Comparison of ENCODE assay signal across 12 mouse cellular contexts in genomic region chr12:85181475-85182344, GRCm38 (mm10). TPM values are rescaled to one million over a fixed set of nuclear protein-coding genes. Genes with fewer than 3 reads are reported as not detected.
DNase-seq lines count a peak whose midpoint lies in the region; ATAC-seq and TF ChIP-seq lines count a peak whose summit lies in the region.
"Had no signal": no experiment of that assay in that cellular context is flagged by ENCODE, and none has a peak within 500 bp of the region (broad histone marks: within the 10 kb centered on the region; RNA-seq: fewer than 3 reads in every experiment).

No protein-coding gene starts in this region.

- no peak overlapping the region for H3K4me3 ChIP-seq in kidney, embryonic 16.5 days (ENCODE audit: low read length)
- no peak overlapping the region for H3K4me3 ChIP-seq in embryonic facial prominence, embryonic 13.5 days
- H3K4me3 ChIP-seq in forebrain, postnatal 0 days (ENCODE audit: low read depth, low read length): no peak overlapping the region
- no peak overlapping the region for H3K4me3 ChIP-seq in midbrain, embryonic 14.5 days (replicated peaks; ENCODE audit: low read depth, low read length)

- no peak for ATAC-seq in kidney, embryonic 16.5 days (ENCODE audit: low FRiP score, low TSS enrichment)
- ATAC-seq in embryonic facial prominence, embryonic 13.5 days (ENCODE audit: insufficient number of reproducible peaks, insufficient read depth, low FRiP score, low TSS enrichment, low read depth): no peak
- ATAC-seq in forebrain, postnatal 0 days: peak; percentile 44; the same call in 1 of the 2 replicates
- ATAC-seq in midbrain, embryonic 14.5 days (ENCODE audit: low FRiP score, low TSS enrichment): no peak
- ATAC-seq in erythroblast, adult 5-6 weeks (replicated peaks; ENCODE audit: low FRiP score, poor library complexity, severe bottlenecking): no peak

- DNase-seq in kidney, postnatal 36 days: no peak
- DNase-seq in forebrain, postnatal 0 days: peak; percentile 36
- peak; percentile 50 for DNase-seq in midbrain, embryonic 14.5 days
- no peak for DNase-seq in cerebellum, postnatal 4 days (ENCODE audit: low spot score in 2 of 2)
- DNase-seq: adrenal gland, adult 8-10 months; cerebellum, adult 9-11 months; kidney, postnatal 14 days had no signal

- peaks cover 3% of the 10 kb centered on the region; the same call in 1 of the 2 replicates for H3K27me3 ChIP-seq in kidney, embryonic 16.5 days (ENCODE audit: insufficient read depth, low read length)
- peaks cover 48% of the 10 kb centered on the region for H3K27me3 ChIP-seq in embryonic facial prominence, embryonic 13.5 days
- no peaks in the 10 kb centered on the region for H3K27me3 ChIP-seq in forebrain, postnatal 0 days (ENCODE audit: insufficient read depth, low read length)
- H3K27me3 ChIP-seq in midbrain, embryonic 14.5 days (ENCODE audit: control insufficient read depth, insufficient read depth, low read length): peaks cover 6% of the 10 kb centered on the region

- TF ChIP-seq CTCF in forebrain, postnatal 0 days (IDR thresholded peaks at IDR 0.05; ENCODE audit: low read depth): no peak

- H3K9ac ChIP-seq in kidney, embryonic 16.5 days (replicated peaks; ENCODE audit: low read length): 0 out of 2 replicates have a peak overlapping the region, but pooled peaks have one; percentile 33
- peak overlapping the region; percentile 41; the same call in 1 of the 2 replicates for H3K9ac ChIP-seq in embryonic facial prominence, embryonic 13.5 days
- H3K9ac ChIP-seq in forebrain, postnatal 0 days: no peak overlapping the region
- H3K9ac ChIP-seq in midbrain, embryonic 14.5 days (replicated peaks; ENCODE audit: low read length): no peak overlapping the region

- no peak overlapping the region for H3K4me2 ChIP-seq in kidney, embryonic 16.5 days (replicated peaks; ENCODE audit: low read depth, low read length)
- H3K4me2 ChIP-seq in embryonic facial prominence, embryonic 13.5 days: peak overlapping the region; percentile 34
- no peak overlapping the region for H3K4me2 ChIP-seq in forebrain, postnatal 0 days (ENCODE audit: low read depth)
- H3K4me2 ChIP-seq in midbrain, embryonic 14.5 days (ENCODE audit: low read length): peak overlapping the region; percentile 13; the same call in 1 of the 2 replicates

- 23% methylated on average over 17 of the region's 17 CpGs for WGBS in kidney, embryonic 16.5 days
- 15% methylated on average over 17 of the region's 17 CpGs for WGBS in embryonic facial prominence, embryonic 13.5 days
- 18% methylated on average over 16 of the region's 17 CpGs for WGBS in forebrain, postnatal 0 days
- WGBS in midbrain, embryonic 14.5 days: 17% methylated on average over 17 of the region's 17 CpGs

- no peaks in the 10 kb centered on the region for H3K9me3 ChIP-seq in kidney, embryonic 16.5 days (ENCODE audit: low read length)
- no peaks in the 10 kb centered on the region for H3K9me3 ChIP-seq in embryonic facial prominence, embryonic 13.5 days
- no peaks in the 10 kb centered on the region for H3K9me3 ChIP-seq in forebrain, postnatal 0 days (ENCODE audit: low read length)
- no peaks in the 10 kb centered on the region for H3K9me3 ChIP-seq in midbrain, embryonic 14.5 days (ENCODE audit: control insufficient read depth, low read length)

- no peak overlapping the region for H3K27ac ChIP-seq in kidney, embryonic 16.5 days (ENCODE audit: low read length)
- H3K27ac ChIP-seq in embryonic facial prominence, embryonic 13.5 days: no peak overlapping the region
- H3K27ac ChIP-seq in forebrain, postnatal 0 days (ENCODE audit: low read depth, low read length): peak overlapping the region; percentile 4; the same call in 1 of the 2 replicates
- H3K27ac ChIP-seq in midbrain, embryonic 14.5 days (replicated peaks; ENCODE audit: low read depth, low read length): 0 out of 2 replicates have a peak overlapping the region, but pooled peaks have one; percentile 1

- no peaks in the 10 kb centered on the region for H3K36me3 ChIP-seq in kidney, embryonic 16.5 days (ENCODE audit: insufficient read depth, low read length)
- no peaks in the 10 kb centered on the region for H3K36me3 ChIP-seq in embryonic facial prominence, embryonic 13.5 days
- H3K36me3 ChIP-seq in forebrain, postnatal 0 days (ENCODE audit: insufficient read depth): no peaks in the 10 kb centered on the region
- no peaks in the 10 kb centered on the region for H3K36me3 ChIP-seq in midbrain, embryonic 14.5 days (ENCODE audit: control insufficient read depth, insufficient read depth, low read length)

- H3K4me1 ChIP-seq in kidney, embryonic 16.5 days (ENCODE audit: insufficient read depth, low read length): peaks cover 26% of the 10 kb centered on the region
- peaks cover 37% of the 10 kb centered on the region for H3K4me1 ChIP-seq in embryonic facial prominence, embryonic 13.5 days
- H3K4me1 ChIP-seq in forebrain, postnatal 0 days (ENCODE audit: insufficient read depth): peaks cover 3% of the 10 kb centered on the region
- peaks cover 20% of the 10 kb centered on the region for H3K4me1 ChIP-seq in midbrain, embryonic 14.5 days (ENCODE audit: control insufficient read depth, insufficient read depth, low read length)

RNA-seq across cellular contexts. Expression of gene Pgf, which starts 4.1 kb away (rescaled TPM):
- 16.9 and 18.4 TPM in 2 replicates for polyA plus RNA-seq in kidney, embryonic 16.5 days (2015; fragmentation: Nextera tagmentation; extraction: Ambion mirVana)
- 8.7 and 10.3 TPM in 2 replicates for polyA plus RNA-seq in embryonic facial prominence, embryonic 13.5 days (2015; fragmentation: Nextera tagmentation; extraction: Ambion mirVana)
- 5.3 and 7.8 TPM in 2 replicates for total RNA-seq in forebrain, postnatal 0 days (2014; rRNA removed)
- 7.6 and 8.9 TPM in 2 replicates for polyA plus RNA-seq in forebrain, postnatal 0 days (2015; fragmentation: Nextera tagmentation; extraction: Ambion mirVana)
- polyA plus RNA-seq in midbrain, embryonic 14.5 days (2014; fragmentation: Nextera tagmentation; extraction: Ambion mirVana): 6.0 and 7.1 TPM in 2 replicates
- total RNA-seq in erythroblast, adult 5-6 weeks (2015; ENCODE audit: low replicate concordance): not detected in 2 replicates
- not detected in 2 replicates for total RNA-seq in erythroblast, adult 5-6 weeks (2017; ENCODE audit: low replicate concordance)
- total RNA-seq: liver, adult 2 months; monocyte, adult 5-6 weeks had no signal
- polyA plus RNA-seq: liver, adult 2 months had no signal

RNA-seq across cellular contexts. Expression of gene Rps6kl1, which starts 30.6 kb away (rescaled TPM):
- 0.86 and 1.1 TPM in 2 replicates for polyA plus RNA-seq in kidney, embryonic 16.5 days (2015; fragmentation: Nextera tagmentation; extraction: Ambion mirVana)
- 0.78 and 1.1 TPM in 2 replicates for polyA plus RNA-seq in embryonic facial prominence, embryonic 13.5 days (2015; fragmentation: Nextera tagmentation; extraction: Ambion mirVana)
- total RNA-seq in forebrain, postnatal 0 days (2014; rRNA removed): 32.9 and 33.8 TPM in 2 replicates
- polyA plus RNA-seq in forebrain, postnatal 0 days (2015; fragmentation: Nextera tagmentation; extraction: Ambion mirVana): 28.9 and 31.6 TPM in 2 replicates
- 22.2 and 27.1 TPM in 2 replicates for polyA plus RNA-seq in midbrain, embryonic 14.5 days (2014; fragmentation: Nextera tagmentation; extraction: Ambion mirVana)
- not detected in 2 replicates for total RNA-seq in erythroblast, adult 5-6 weeks (2015; ENCODE audit: low replicate concordance)
- not detected in 2 replicates for total RNA-seq in erythroblast, adult 5-6 weeks (2017; ENCODE audit: low replicate concordance)

RNA-seq across cellular contexts. Expression of gene Eif2b2, which starts 37.6 kb away (rescaled TPM):
- 108 and 110 TPM in 2 replicates for polyA plus RNA-seq in kidney, embryonic 16.5 days (2015; fragmentation: Nextera tagmentation; extraction: Ambion mirVana)
- polyA plus RNA-seq in embryonic facial prominence, embryonic 13.5 days (2015; fragmentation: Nextera tagmentation; extraction: Ambion mirVana): 73.2 and 81.1 TPM in 2 replicates
- 65.5 and 69.0 TPM in 2 replicates for total RNA-seq in forebrain, postnatal 0 days (2014; rRNA removed)
- 78.3 and 86.9 TPM in 2 replicates for polyA plus RNA-seq in forebrain, postnatal 0 days (2015; fragmentation: Nextera tagmentation; extraction: Ambion mirVana)
- polyA plus RNA-seq in midbrain, embryonic 14.5 days (2014; fragmentation: Nextera tagmentation; extraction: Ambion mirVana): 77.1 and 78.7 TPM in 2 replicates
- total RNA-seq in erythroblast, adult 5-6 weeks (2015; ENCODE audit: low replicate concordance): 12.1 and 12.5 TPM in 2 replicates
- total RNA-seq in erythroblast, adult 5-6 weeks (2017; ENCODE audit: low replicate concordance): 9.5 and 14.4 TPM in 2 replicates

Comparison
In these comparisons a context has a peak if more than half of its experiments do, and no peak if none do; other contexts are left out.
1. H3K27ac ChIP-seq: peak in forebrain, postnatal 0 days (single experiment) and midbrain, embryonic 14.5 days (single experiment); none in kidney, embryonic 16.5 days (single experiment) and embryonic facial prominence, embryonic 13.5 days (single experiment).
2. H3K4me2 ChIP-seq: peak in embryonic facial prominence, embryonic 13.5 days (single experiment) and midbrain, embryonic 14.5 days (single experiment); none in kidney, embryonic 16.5 days (single experiment) and forebrain, postnatal 0 days (single experiment).
3. H3K9ac ChIP-seq: peak in kidney, embryonic 16.5 days (single experiment) and embryonic facial prominence, embryonic 13.5 days (single experiment); none in forebrain, postnatal 0 days (single experiment) and midbrain, embryonic 14.5 days (single experiment).
4. DNase-seq: peak in forebrain, postnatal 0 days (single experiment) and midbrain, embryonic 14.5 days (single experiment); none in kidney, postnatal 36 days (0 of 2) and cerebellum, postnatal 4 days (0 of 2).
5. RNA of gene Rps6kl1, which starts 30.6 kb away (polyA plus RNA-seq): 28.9 to 31.6 TPM in forebrain, postnatal 0 days and 22.2 to 27.1 TPM in midbrain, embryonic 14.5 days; 0.78 to 1.1 TPM in embryonic facial prominence, embryonic 13.5 days and 0.86 to 1.1 TPM in kidney, embryonic 16.5 days; every median in the first group is over 10 times any median in the second.